Mouse (Mus musculus) brain, embryonic 14.5 days (tissue): ENCODE data around the gene Nol3.

Source experiments
- CTCF ChIP-seq: fragments of 200-500 bp; IDR thresholded peaks from 2 replicates; pipeline ENCODE4 v1.5.1; 2012; ENCODE audit warnings: inconsistent platforms, mild to moderate bottlenecking, moderate library complexity, borderline replicate concordance; ENCODE audit not compliant: insufficient read depth, insufficient read length; ENCODE audit errors: extremely low read depth
- POLR2A ChIP-seq: fragments of 200-500 bp; IDR thresholded peaks from 2 replicates; pipeline ENCODE4 v1.6.1; 2012; ENCODE audit warnings: mild to moderate bottlenecking, inconsistent platforms, borderline replicate concordance; ENCODE audit not compliant: poor library complexity, insufficient read depth, insufficient read length, severe bottlenecking; ENCODE audit errors: extremely low read depth

GRCm38 (mm10) chr8:105305211-105306145 is 29.5 kb downstream of the Nol3 start, which contains the start of gene Elmo3:
- TF ChIP-seq POLR2A (no peak), CTCF (no peak)
